Mouse (Mus musculus) cerebellum, adult 18-20 months (tissue): ENCODE measurements around the gene Mpp6.

Experiments
- DNase-seq, 2 experiments: peaks; one replicate each; pipeline ENCODE4 v3.0.0; 2021

The Mpp6 gene

DNA sequence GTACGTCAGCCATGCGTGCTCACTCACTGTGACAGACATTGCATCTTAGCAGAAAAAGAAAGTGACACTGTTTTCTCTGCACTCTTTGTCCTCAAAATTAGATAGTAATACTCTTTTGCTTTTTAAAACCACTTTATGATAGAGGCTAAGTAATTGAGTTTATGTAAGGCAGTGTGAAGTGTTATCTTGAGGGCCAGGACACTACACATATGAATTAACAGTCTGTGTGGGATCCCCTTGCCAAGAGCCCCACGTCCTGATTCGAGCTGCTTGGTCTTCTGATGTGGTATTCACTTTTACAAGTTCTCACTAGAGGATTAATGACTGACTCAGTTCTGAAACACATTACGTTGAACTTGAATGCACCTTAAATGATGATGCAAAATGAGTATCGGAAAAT is 49.8 kb downstream of the Mpp6 start:
- DNase-seq: no peak

- DNase-seq: no peak
These were observed 53.0 kb downstream of the Mpp6 start for GRCm38 (mm10) chr6:50163013-50163412.

GRCm38 (mm10) chr6:50168821-50169220 is 58.8 kb downstream of the Mpp6 start:
- no peak for DNase-seq

DNA sequence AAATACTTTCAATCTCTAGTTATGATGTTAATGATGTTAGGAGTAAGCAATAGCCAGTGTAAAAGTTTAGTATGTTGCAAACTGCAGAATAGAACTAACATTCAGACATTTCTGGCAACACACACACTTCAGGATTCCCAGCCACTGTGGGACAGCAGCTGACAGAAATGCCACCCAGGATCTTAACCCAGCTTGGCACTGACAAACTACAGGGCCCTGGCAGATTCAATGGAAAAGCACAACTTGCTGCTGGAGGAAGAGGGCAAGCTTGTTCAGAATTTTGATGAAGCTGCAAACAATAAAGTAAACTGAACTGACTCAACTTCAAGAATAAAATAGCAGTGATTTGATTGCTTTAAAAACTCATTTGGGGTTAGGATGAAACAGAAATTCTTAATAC is 59.7 kb downstream of the Mpp6 start:
- peak in 1 of 2 experiments; percentile 14 for DNase-seq

DNA sequence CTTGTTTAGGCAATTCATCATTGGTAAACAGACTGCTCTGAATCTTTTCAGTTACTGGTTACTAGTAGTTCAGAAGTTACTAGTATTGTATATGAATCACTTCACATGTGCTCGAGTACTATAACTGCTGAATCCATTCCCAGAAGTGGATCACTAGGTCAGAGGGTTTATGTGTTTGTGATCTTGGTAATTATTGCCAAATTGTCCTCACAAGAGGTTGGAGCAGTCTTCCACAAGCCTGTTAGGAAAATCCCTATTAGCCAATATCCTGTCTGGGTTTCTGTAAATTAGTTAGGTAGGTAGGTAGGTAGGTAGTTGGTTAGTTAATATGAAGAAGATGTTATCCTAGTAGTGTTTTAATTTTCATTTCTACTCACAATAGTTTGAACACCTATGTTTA is 65.7 kb downstream of the Mpp6 start:
- DNase-seq: no peak

DNA sequence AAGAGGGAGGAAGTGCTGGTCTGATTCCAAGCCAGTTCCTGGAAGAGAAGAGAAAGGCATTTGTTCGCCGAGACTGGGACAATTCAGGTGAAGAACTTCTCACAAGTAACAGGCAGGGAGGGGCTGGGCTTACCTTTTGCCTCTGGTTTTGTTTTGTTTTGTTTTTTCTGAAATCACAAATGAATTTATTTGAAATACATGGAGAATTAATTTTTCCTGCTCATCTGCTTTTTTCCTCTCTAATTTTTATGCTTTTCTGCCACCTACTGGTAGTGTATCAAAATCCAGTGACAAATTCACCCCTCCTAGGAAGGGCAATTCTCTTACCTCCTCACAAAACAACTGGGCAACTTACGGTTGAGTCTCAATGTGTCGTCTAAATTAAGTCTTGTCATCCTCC is 70.1 kb downstream of the Mpp6 start:
- DNase-seq: no peak

GRCm38 (mm10) chr6:50187955-50188354 is 77.9 kb downstream of the Mpp6 start:
- no peak for DNase-seq

DNA sequence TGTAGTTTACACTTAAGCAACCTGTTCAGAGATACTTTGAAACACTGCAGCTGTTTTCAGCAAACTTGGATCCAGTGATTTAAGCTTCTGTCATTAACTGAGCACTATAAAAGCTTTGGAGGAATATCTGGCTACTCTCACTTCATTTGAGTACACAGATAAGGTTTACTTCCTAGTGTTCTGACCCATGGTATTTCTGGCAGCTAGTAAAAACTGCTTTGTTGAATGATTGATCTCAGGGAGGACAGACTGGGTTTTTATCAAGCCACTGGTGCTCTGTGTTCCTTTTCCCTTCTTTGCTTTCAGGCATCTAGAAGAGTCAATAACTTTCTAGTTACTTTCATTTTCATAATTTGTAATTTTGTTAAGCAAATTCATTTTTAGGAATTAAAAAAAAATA is 79.3 kb downstream of the Mpp6 start:
- DNase-seq: no peak

DNA sequence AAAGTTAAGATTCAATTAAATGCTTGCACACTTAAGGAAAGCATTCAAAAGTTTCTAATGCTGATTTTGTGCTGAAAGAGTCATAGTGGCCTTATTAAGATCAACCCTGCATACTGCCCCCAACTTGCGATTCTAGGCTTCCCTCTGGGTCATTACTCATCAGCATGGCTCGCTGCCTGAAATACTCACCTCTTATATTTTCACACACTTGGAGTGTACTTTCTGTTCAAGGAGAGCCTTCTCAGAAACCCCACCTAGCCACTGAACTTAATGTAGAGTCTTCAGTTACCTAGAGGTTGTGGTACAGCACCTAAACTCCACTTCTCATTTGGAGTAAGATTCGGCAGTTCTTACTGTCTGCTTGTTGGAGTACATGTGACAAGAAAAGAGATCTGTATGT is 81.6 kb downstream of the Mpp6 start:
- no peak for DNase-seq

DNA sequence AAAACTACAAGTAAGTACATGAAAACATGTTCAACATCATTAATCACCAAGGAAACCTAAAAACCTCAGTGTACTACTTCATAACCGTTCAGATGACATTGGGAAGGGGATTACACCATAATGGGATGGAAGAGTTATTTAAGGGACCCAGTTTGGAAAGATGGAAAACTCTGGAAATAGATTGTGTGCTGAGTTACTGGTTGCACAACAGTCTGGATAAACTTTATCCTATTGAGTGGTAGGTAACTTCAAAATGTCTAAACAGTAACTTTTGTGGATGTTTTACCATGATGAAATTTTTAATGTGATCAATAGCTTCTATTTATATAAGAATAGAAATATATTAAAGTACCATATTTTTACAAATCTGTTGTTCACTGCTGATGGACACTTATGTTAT is 82.1 kb downstream of the Mpp6 start:
- no peak for DNase-seq

- no peak for DNase-seq
These were observed 82.8 kb downstream of the Mpp6 start for GRCm38 (mm10) chr6:50192822-50193221.

DNA sequence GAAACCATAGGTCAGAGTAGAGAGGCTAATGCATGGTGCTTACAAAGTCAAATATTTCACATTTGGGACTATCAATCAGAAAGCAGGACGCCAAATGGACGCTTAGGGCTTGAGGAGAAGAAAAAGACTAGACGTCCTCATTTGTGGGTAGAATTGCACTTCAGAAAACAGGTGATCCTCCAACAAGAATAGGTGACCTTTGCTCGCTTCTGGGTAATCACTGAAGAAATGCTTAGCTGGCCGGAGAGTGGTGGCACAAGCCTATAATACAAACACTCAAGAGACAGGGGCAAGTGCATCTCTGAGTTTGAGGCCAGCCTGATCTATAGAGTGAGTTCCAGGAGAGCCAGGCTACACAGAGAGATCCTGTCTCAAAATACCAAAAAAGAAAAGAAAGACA is 83.8 kb downstream of the Mpp6 start:
- no peak for DNase-seq

- no peak for DNase-seq
These were observed 94.3 kb downstream of the Mpp6 start for GRCm38 (mm10) chr6:50204356-50204755.

DNA sequence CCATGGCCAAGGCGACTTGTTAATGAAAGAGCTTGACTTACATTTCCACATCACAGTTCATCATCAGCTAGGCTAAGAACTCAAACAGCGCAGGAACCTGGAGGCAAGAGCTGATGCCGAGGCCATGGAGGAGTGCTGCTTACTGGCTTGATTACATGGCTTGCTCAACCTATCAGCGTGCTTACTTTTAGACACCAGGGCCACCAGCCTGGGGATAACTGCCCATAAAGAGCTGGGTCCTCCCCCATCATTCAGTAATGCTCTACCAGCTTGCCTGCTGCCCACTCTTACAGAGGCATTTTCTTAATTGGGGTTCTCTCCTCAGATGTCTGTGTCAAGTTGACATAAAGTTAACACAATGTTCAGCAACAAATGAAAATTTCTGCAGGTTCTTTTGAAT is 95.1 kb downstream of the Mpp6 start:
- no peak for DNase-seq

DNA sequence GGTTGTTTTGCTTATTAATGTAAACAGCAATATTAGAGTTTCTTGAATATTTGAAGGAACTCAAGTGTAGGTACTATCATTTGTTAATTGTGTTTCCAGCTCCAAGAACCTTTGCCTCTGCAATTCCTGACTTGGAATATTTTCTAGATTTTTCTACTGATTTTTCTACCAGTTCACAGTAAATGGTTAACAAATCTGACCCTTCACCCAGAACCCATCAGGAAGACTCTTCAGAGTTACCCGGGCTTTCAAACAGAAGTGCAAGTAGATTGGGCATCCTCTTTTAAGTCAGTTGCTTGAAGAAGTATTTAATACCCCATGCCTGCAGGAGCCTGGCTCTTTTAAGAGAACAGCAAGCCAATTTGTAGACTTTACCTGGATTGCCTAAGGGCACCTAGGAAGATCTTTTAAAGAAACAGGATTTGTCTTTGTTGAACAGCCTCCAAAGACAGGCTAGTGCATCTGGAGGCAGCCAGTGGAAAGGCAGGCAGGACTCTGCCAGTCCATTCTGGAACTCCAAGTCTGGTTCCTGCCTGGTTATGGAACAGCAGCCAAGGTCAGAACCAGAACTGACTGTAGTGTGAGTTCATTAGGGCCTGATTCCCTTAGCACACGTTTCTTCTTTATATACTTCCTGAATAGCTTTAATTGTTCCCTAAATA is 104.8 kb downstream of the Mpp6 start:
- DNase-seq: no peak

- no peak for DNase-seq
These were observed 105.3 kb downstream of the Mpp6 start for GRCm38 (mm10) chr6:50215373-50215745.

DNA sequence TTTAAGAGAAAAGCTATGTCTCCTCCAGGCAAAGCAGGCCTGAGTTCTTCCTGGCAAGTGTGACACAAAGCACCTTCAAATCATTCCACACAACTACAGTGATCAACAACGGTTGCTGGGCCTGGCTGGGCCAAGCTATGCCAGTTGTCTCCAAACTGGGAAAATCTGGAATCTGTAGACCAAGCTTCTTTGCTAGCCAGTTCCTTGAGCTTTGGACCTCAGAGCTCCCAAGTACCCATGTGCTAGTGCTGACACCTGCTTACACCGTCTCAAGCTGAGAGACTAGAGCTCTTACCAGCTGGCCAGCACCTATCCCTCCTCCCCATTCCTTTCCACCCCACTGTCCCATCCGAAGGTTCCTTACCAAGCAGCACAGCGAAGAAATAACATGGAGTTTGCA is 105.9 kb downstream of the Mpp6 start:
- no peak for DNase-seq

DNA sequence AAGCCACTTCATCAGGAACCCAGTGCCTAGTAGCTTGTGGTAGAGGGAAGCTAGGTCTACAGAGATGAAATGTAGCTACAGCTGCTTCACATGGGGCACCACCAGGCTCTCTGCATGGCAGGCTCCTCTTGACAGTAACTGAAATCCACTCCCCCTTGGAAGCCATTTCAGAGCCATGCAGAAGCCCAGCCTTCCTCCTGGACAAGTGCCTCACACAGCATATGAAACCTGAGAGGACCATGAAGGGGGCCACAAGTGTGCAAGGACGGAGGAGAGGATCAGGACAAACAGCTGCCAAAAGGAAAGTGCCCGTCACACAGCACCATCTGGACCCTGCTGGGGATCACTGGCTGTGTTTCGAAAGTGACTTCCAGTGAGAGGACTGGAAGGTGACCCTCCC is 108.6 kb downstream of the Mpp6 start:
- no peak for DNase-seq

DNA sequence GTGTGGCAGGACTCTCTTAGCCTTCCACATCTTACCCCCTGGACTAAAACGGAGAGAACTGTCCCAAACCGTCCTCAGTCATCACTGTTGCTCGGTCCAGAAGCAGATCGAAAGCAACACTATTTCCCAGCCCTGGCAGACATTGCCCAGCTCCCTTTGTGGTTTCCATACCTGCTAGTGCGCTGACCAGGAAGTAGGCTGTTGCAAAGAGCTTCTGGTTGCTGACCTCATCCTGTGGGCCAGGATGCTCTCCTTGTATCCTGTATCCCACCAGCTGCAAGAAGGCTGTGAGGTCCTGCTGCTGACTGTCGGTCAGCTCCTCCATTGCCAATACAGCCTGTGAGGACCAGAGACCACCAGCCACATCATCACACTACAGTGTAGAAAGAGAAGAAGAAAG is 109.0 kb downstream of the Mpp6 start:
- DNase-seq: no peak

- DNase-seq: peak; percentile 52 to 53
These were observed 110.8 kb downstream of the Mpp6 start for GRCm38 (mm10) chr6:50220863-50221262.

- no peak for DNase-seq
These were observed 112.3 kb downstream of the Mpp6 start for GRCm38 (mm10) chr6:50222351-50222750.

GRCm38 (mm10) chr6:50222986-50223385 is 112.9 kb downstream of the Mpp6 start:
- DNase-seq: no peak

DNA sequence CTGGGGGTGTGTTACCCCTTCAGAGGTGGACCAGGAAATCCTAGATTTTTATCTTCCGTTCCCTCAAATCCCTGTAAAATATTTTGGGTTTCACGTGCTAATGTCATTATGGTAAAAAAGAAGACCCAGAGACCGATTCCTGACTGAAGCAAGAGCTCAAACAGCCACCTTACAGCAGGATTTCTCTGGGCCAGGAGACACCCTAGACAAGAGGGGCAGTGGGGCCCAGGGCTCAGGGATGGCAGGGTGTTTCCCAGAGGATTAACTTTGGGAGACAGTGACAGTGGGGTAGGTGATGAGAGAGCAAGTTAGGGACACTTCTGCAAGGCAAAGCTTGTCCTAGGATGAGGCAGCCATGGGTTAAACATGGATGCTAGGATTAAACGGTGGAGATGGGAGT is 113.6 kb downstream of the Mpp6 start:
- DNase-seq: no peak

- no peak for DNase-seq
These were observed 115.2 kb downstream of the Mpp6 start for GRCm38 (mm10) chr6:50225232-50225631.

GRCm38 (mm10) chr6:50228180-50228579 is 118.1 kb downstream of the Mpp6 start:
- no peak for DNase-seq

- DNase-seq: no peak
These were observed 121.2 kb downstream of the Mpp6 start for GRCm38 (mm10) chr6:50231288-50231687.
